Mouse (Mus musculus) forebrain, embryonic 12.5 days (tissue): ENCODE results near the gene Slc28a1. TPM values are rescaled to one million over a fixed set of nuclear protein-coding genes. Genes with fewer than 3 reads are reported as not detected.

Experiments
- ATAC-seq: fragments of 200-750 bp; cut with Nextera tagmentation; 2 replicates; pipeline ENCODE4 v1.8.0; 2017; ENCODE audit warnings: moderate TSS enrichment; ENCODE audit not compliant: low FRiP score
- H3K27ac ChIP-seq: fragments of 300-500 bp; sonication (generic); 2 replicates; pipeline ENCODE4 v1.5.1; 2016; ENCODE audit warnings: mild to moderate bottlenecking
- H3K27me3 ChIP-seq: fragments of 300-500 bp; sonication (generic); 2 replicates; pipeline ENCODE4 v1.6.1; 2016; ENCODE audit warnings: mild to moderate bottlenecking
- H3K36me3 ChIP-seq: fragments of 300-500 bp; sonication (generic); replicated peaks from 2 replicates; pipeline ENCODE4 v1.6.1; 2016; ENCODE audit warnings: mild to moderate bottlenecking
- H3K4me1 ChIP-seq: fragments of 300-500 bp; sonication (generic); 2 replicates; pipeline ENCODE4 v1.6.1; 2016
- H3K4me2 ChIP-seq: fragments of 300-500 bp; sonication (generic); 2 replicates; pipeline ENCODE4 v1.6.1; 2016; ENCODE audit warnings: mild to moderate bottlenecking, moderate library complexity
- H3K4me3 ChIP-seq: fragments of 300-500 bp; sonication (generic); replicated peaks from 2 replicates; pipeline ENCODE4 v1.5.1; 2016; ENCODE audit warnings: mild to moderate bottlenecking
- H3K9ac ChIP-seq: fragments of 300-500 bp; sonication (generic); 2 replicates; pipeline ENCODE4 v1.6.1; 2016; ENCODE audit warnings: mild to moderate bottlenecking
- H3K9me3 ChIP-seq: fragments of 300-500 bp; sonication (generic); 2 replicates; pipeline ENCODE4 v1.6.1; 2016
- WGBS: fragments of 180-500 bp; shearing (Covaris S2); methylation state at CpG from one replicate; pipeline ENCODE4 v1.1.7; 2016; 5-methylcytosine and 5-hydroxymethylcytosine counted together
- polyA plus RNA-seq: library from polyadenylated mRNA; unstranded; fragments of >200 nt; fragmentation: Nextera tagmentation; extraction: Ambion mirVana; gene quantifications from 2 replicates; pipeline ENCODE4 v1.2.1, GENCODE M21; 2016

Gene Slc28a1
- polyA plus RNA-seq, 1 experiment from 2014 or later, result not detected

GRCm38 (mm10) chr7:81208944-81209343 is 94.3 kb downstream of the Slc28a1 start:
- no peaks in the 10 kb centered on the region for H3K36me3 ChIP-seq
- ATAC-seq, result no peak
- no peak overlapping the region for H3K4me2 ChIP-seq
- H3K27ac ChIP-seq, result no peak overlapping the region
- peaks cover 19% of the 10 kb centered on the region for H3K4me1 ChIP-seq
- WGBS, result 14% methylated on average over 6 of the region's 6 CpGs
- H3K27me3 ChIP-seq, result peaks cover 57% of the 10 kb centered on the region
- no peaks in the 10 kb centered on the region for H3K9me3 ChIP-seq
- H3K9ac ChIP-seq, result no peak overlapping the region
- no peak overlapping the region for H3K4me3 ChIP-seq

GRCm38 (mm10) chr7:81209979-81210685 is 95.5 kb downstream of the Slc28a1 start:
- 45% methylated on average over 12 of the region's 12 CpGs for WGBS

GRCm38 (mm10) chr7:81211760-81212159 is 97.2 kb downstream of the Slc28a1 start:
- Histone ChIP-seq H3K27me3 (peaks cover 81% of the 10 kb centered on the region), H3K4me1 (peaks cover 22% of the 10 kb centered on the region), H3K4me3 (peak overlapping the region; percentile 47; the same call in 1 of the 2 replicates), H3K36me3 (no peaks in the 10 kb centered on the region), H3K9me3 (no peaks in the 10 kb centered on the region), H3K9ac (no peak overlapping the region), H3K27ac (no peak overlapping the region), H3K4me2 (peak overlapping the region; percentile 63; the same call in 1 of the 2 replicates)
- 5% methylated on average over 8 of the region's 8 CpGs for WGBS
- ATAC-seq, result no peak

More at GRCm38 (mm10) chr7:81209979-81210685, 95.5 kb downstream of the Slc28a1 start:
- Histone ChIP-seq H3K4me3 (no peak overlapping the region), H3K36me3 (no peaks in the 10 kb centered on the region), H3K4me2 (no peak overlapping the region), H3K9me3 (no peaks in the 10 kb centered on the region), H3K27ac (no peak overlapping the region), H3K4me1 (peaks cover 22% of the 10 kb centered on the region), H3K9ac (no peak overlapping the region), H3K27me3 (peaks cover 68% of the 10 kb centered on the region)
- ATAC-seq, result no peak

GRCm38 (mm10) chr7:81212261-81212681 is 97.7 kb downstream of the Slc28a1 start:
- Histone ChIP-seq H3K36me3 (no peaks in the 10 kb centered on the region), H3K4me2 (peak overlapping the region; percentile 63), H3K4me1 (peaks cover 22% of the 10 kb centered on the region), H3K9me3 (no peaks in the 10 kb centered on the region), H3K27ac (peak overlapping the region; percentile 37), H3K9ac (peak overlapping the region; percentile 42; the same call in 1 of the 2 replicates), H3K4me3 (peak overlapping the region; percentile 47), H3K27me3 (peaks cover 80% of the 10 kb centered on the region)
- ATAC-seq, result peak; percentile 44; the same call in 1 of the 2 replicates
- under 1% methylated on average over 22 of the region's 22 CpGs for WGBS

- Histone ChIP-seq H3K9me3 (no peaks in the 10 kb centered on the region), H3K27ac (peak overlapping the region; percentile 37), H3K4me3 (peak overlapping the region; percentile 47), H3K4me2 (peak overlapping the region; percentile 63), H3K36me3 (no peaks in the 10 kb centered on the region), H3K4me1 (peaks cover 22% of the 10 kb centered on the region), H3K27me3 (peaks cover 79% of the 10 kb centered on the region), H3K9ac (peak overlapping the region; percentile 42; the same call in 1 of the 2 replicates)
- peak; percentile 89 for ATAC-seq
- under 1% methylated on average over 53 of the region's 57 CpGs for WGBS
Observed at GRCm38 (mm10) chr7:81212697-81213346, 98.2 kb downstream of the Slc28a1 start.

- no peaks in the 10 kb centered on the region for H3K9me3 ChIP-seq
- WGBS, result 1% methylated on average over 100 of the region's 128 CpGs
- 0 out of 2 replicates have a peak, but pooled peaks have one; percentile 5 for ATAC-seq
- peak within 1 kb of the TSS; percentile 47 for H3K4me3 ChIP-seq
- no peaks in the 10 kb centered on the region for H3K36me3 ChIP-seq
- peak within 1 kb of the TSS; percentile 37 for H3K27ac ChIP-seq
- H3K27me3 ChIP-seq, result peaks cover 83% of the 10 kb centered on the region
- peak within 1 kb of the TSS; percentile 42; the same call in 1 of the 2 replicates for H3K9ac ChIP-seq
- H3K4me2 ChIP-seq, result peak within 1 kb of the TSS; percentile 63
- H3K4me1 ChIP-seq, result peaks cover 22% of the 10 kb centered on the region
Observed at GRCm38 (mm10) chr7:81213347-81214152, 99.0 kb downstream of the Slc28a1 start, which contains the start of gene Pde8a. Gene Pde8a (plus strand): TSS chr7:81213596.

GRCm38 (mm10) chr7:81214153-81214907 is 99.7 kb downstream of the Slc28a1 start:
- peak overlapping the region; percentile 63 for H3K4me2 ChIP-seq
- H3K27ac ChIP-seq, result no peak overlapping the region
- no peaks in the 10 kb centered on the region for H3K36me3 ChIP-seq
- ATAC-seq, result no peak
- H3K9me3 ChIP-seq, result no peaks in the 10 kb centered on the region
- peak overlapping the region; percentile 47 for H3K4me3 ChIP-seq
- peaks cover 76% of the 10 kb centered on the region for H3K27me3 ChIP-seq
- H3K9ac ChIP-seq, result no peak overlapping the region
- 3% methylated on average over 40 of the region's 40 CpGs for WGBS
- peaks cover 22% of the 10 kb centered on the region for H3K4me1 ChIP-seq

- 81% methylated on average over 1 of the region's 1 CpGs for WGBS
- no peak for ATAC-seq
- no peaks in the 10 kb centered on the region for H3K9me3 ChIP-seq
- H3K9ac ChIP-seq, result no peak overlapping the region
- peaks cover 22% of the 10 kb centered on the region for H3K4me1 ChIP-seq
- H3K4me2 ChIP-seq, result no peak overlapping the region
- H3K27me3 ChIP-seq, result peaks cover 65% of the 10 kb centered on the region
- H3K27ac ChIP-seq, result no peak overlapping the region
- H3K36me3 ChIP-seq, result no peaks in the 10 kb centered on the region
- no peak overlapping the region for H3K4me3 ChIP-seq
Observed at GRCm38 (mm10) chr7:81215950-81216349, 101.4 kb downstream of the Slc28a1 start.

- 64% methylated on average over 7 of the region's 7 CpGs for WGBS
- Histone ChIP-seq H3K36me3 (no peaks in the 10 kb centered on the region), H3K4me1 (no peaks in the 10 kb centered on the region)
Observed at GRCm38 (mm10) chr7:81219321-81219720, 104.7 kb downstream of the Slc28a1 start.

More at GRCm38 (mm10) chr7:81219321-81219720, 104.7 kb downstream of the Slc28a1 start:
- no peak overlapping the region for H3K4me2 ChIP-seq
- no peak overlapping the region for H3K4me3 ChIP-seq
- no peak for ATAC-seq
- H3K9ac ChIP-seq, result no peak overlapping the region
- no peak overlapping the region for H3K27ac ChIP-seq
- peaks cover 31% of the 10 kb centered on the region for H3K27me3 ChIP-seq
- H3K9me3 ChIP-seq, result no peaks in the 10 kb centered on the region
